Mouse (Mus musculus): Measurements from ENCODE around the gene C1ql4. TPM values are rescaled to one million over a fixed set of nuclear protein-coding genes. Genes with fewer than 3 reads are reported as not detected.

The C1ql4 gene
- polyA plus RNA-seq, 1 experiment from 2014 or later: 0.12 TPM

Small RNA genes within 50 kb of the gene (microRNA-seq; reads per million reads assigned to microRNA genes)
- 1.6 reads per million for gene Mir6960

Other genes with a start within 250 kb of the C1ql4 start
- 8.5 and 8.6 TPM in 2 replicates for gene Kmt2d, start 216.6 kb downstream of the C1ql4 start, polyA plus RNA-seq (2015; fragmentation: Nextera tagmentation; extraction: Ambion mirVana)
- gene Rhebl1, start 193.3 kb downstream of the C1ql4 start, polyA plus RNA-seq (2015; fragmentation: Nextera tagmentation; extraction: Ambion mirVana): 5.6 and 7.3 TPM in 2 replicates
- gene Dhh, start 189.3 kb downstream of the C1ql4 start, polyA plus RNA-seq (2015; fragmentation: Nextera tagmentation; extraction: Ambion mirVana): 2.0 and 2.5 TPM in 2 replicates
- 13.3 and 13.9 TPM in 2 replicates for gene Lmbr1l, start 169.6 kb downstream of the C1ql4 start, polyA plus RNA-seq (2015; fragmentation: Nextera tagmentation; extraction: Ambion mirVana)
- 1,504 and 1,594 TPM in 2 replicates for gene Tuba1b, start 153.3 kb downstream of the C1ql4 start, polyA plus RNA-seq (2015; fragmentation: Nextera tagmentation; extraction: Ambion mirVana)
- gene Gm49450, start 134.3 kb downstream of the C1ql4 start, polyA plus RNA-seq (2015; fragmentation: Nextera tagmentation; extraction: Ambion mirVana): not detected in 2 replicates
- 727 and 789 TPM in 2 replicates for gene Tuba1a, start 134.1 kb downstream of the C1ql4 start, polyA plus RNA-seq (2015; fragmentation: Nextera tagmentation; extraction: Ambion mirVana)
- 130 and 149 TPM in 2 replicates for gene Tuba1c, start 57.9 kb downstream of the C1ql4 start, polyA plus RNA-seq (2015; fragmentation: Nextera tagmentation; extraction: Ambion mirVana)
- gene Prph, start 32.6 kb downstream of the C1ql4 start, polyA plus RNA-seq (2015; fragmentation: Nextera tagmentation; extraction: Ambion mirVana): 1.4 and 2.4 TPM in 2 replicates
- 27.8 and 29.4 TPM in 2 replicates for gene Troap, start 13.2 kb downstream of the C1ql4 start, polyA plus RNA-seq (2015; fragmentation: Nextera tagmentation; extraction: Ambion mirVana)
- gene Dnajc22, start 5.4 kb upstream of the C1ql4 start, polyA plus RNA-seq (2015; fragmentation: Nextera tagmentation; extraction: Ambion mirVana): 0.43 and 0.52 TPM in 2 replicates
- gene Spats2, start 38.1 kb upstream of the C1ql4 start, polyA plus RNA-seq (2015; fragmentation: Nextera tagmentation; extraction: Ambion mirVana): 25.3 and 25.5 TPM in 2 replicates
- 1.3 TPM in 2 replicates for gene Kcnh3, start 137.0 kb upstream of the C1ql4 start, polyA plus RNA-seq (2015; fragmentation: Nextera tagmentation; extraction: Ambion mirVana)
- 155 and 163 TPM in 2 replicates for gene Mcrs1, start 164.1 kb upstream of the C1ql4 start, polyA plus RNA-seq (2015; fragmentation: Nextera tagmentation; extraction: Ambion mirVana)
- gene Prpf40b, start 207.3 kb upstream of the C1ql4 start, polyA plus RNA-seq (2015; fragmentation: Nextera tagmentation; extraction: Ambion mirVana): 36.0 and 46.6 TPM in 2 replicates
- 0.13 and 0.16 TPM in 2 replicates for gene Fam186b, start 208.1 kb upstream of the C1ql4 start, polyA plus RNA-seq (2015; fragmentation: Nextera tagmentation; extraction: Ambion mirVana)

Data from heart, embryonic 16.5 days (tissue).